ENCODE assay signal across 8 mouse cellular contexts in the genomic region with DNA sequence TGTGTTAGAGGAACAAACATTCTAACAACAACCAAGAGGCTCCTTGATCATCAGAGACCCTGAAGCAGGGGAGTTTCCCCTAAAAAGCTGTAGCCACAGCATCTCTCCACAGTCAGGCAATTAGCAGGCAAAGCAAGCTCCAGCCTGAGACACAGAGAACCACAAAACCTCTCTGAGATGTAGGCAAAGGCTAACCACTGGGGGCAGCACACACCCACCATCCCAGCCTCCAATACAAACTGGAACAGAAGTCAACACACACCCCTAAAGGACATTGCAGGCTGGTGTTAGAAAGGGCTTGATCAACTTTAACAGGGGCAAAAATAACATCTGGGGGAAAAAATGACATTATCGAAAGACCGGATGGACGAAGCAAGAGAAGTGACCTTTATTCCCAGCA. TPM values are rescaled to one million over a fixed set of nuclear protein-coding genes. Genes with fewer than 3 reads are reported as not detected.
DNase-seq lines count a peak whose midpoint lies in the region; ATAC-seq and TF ChIP-seq lines count a peak whose summit lies in the region.

No protein-coding gene starts in this region.

- H3K4me2 ChIP-seq in heart, postnatal 0 days (ENCODE audit: low read depth, low read length), result no peak overlapping the region
- H3K4me2 ChIP-seq in midbrain, embryonic 14.5 days (ENCODE audit: low read length), result no peak overlapping the region

- H3ac ChIP-seq in C2C12 (ENCODE audit: control insufficient read depth, insufficient read length, low read depth), result no peak overlapping the region

- intact Hi-C loops in heart, postnatal 25 days (cut with DNase I), result loop anchor here (2.0 kb wide), 1 partner anchor 16 kb away; no protein-coding TSS in a partner anchor

- peaks cover 61% of the 10 kb centered on the region for H3K79me2 ChIP-seq in C2C12 (ENCODE audit: control insufficient read depth, insufficient read depth)

- H3K9ac ChIP-seq in heart, postnatal 0 days (replicated peaks; ENCODE audit: low read depth, low read length), result no peak overlapping the region
- H3K9ac ChIP-seq in midbrain, embryonic 14.5 days (replicated peaks; ENCODE audit: low read length), result no peak overlapping the region

- DNase-seq in heart, postnatal 0 days (ENCODE audit: low spot score), result peak; percentile 44
- no peak for DNase-seq in heart, postnatal 25 days (ENCODE audit: low spot score)
- peak; percentile 50 for DNase-seq in adipocyte (ENCODE audit: low spot score)
- DNase-seq in kidney, adult 9 months, result peak; percentile 62
- peak; percentile 64 for DNase-seq in midbrain, embryonic 14.5 days
- DNase-seq in spleen, postnatal 36 days (ENCODE audit: low spot score in 2 of 2), result no peak

- H3K27ac ChIP-seq in heart, postnatal 0 days (ENCODE audit: low read depth), result no peak overlapping the region
- no peak overlapping the region for H3K27ac ChIP-seq in midbrain, embryonic 14.5 days (replicated peaks; ENCODE audit: low read depth, low read length)

- TF ChIP-seq EP300 in heart, postnatal 0 days (IDR thresholded peaks at IDR 0.05; ENCODE audit: low read depth), result no peak

- H3K27me3 ChIP-seq in heart, postnatal 0 days (ENCODE audit: control insufficient read depth, insufficient read depth, low read length), result no peaks in the 10 kb centered on the region
- H3K27me3 ChIP-seq in C2C12 (ENCODE audit: control insufficient read depth, insufficient read depth, insufficient read length), result no peaks in the 10 kb centered on the region
- no peaks in the 10 kb centered on the region for H3K27me3 ChIP-seq in midbrain, embryonic 14.5 days (ENCODE audit: control insufficient read depth, insufficient read depth, low read length)

- H3K4me1 ChIP-seq in heart, postnatal 0 days (ENCODE audit: control insufficient read depth, insufficient read depth), result peaks cover 18% of the 10 kb centered on the region; the same call in 1 of the 2 replicates
- H3K4me1 ChIP-seq in midbrain, embryonic 14.5 days (ENCODE audit: control insufficient read depth, insufficient read depth, low read length), result no peaks in the 10 kb centered on the region

- peaks cover 23% of the 10 kb centered on the region for H3K36me3 ChIP-seq in heart, postnatal 0 days (replicated peaks; ENCODE audit: control insufficient read depth, insufficient read depth, low read length)
- H3K36me3 ChIP-seq in C2C12 (ENCODE audit: control insufficient read depth, insufficient read depth), result peaks cover 17% of the 10 kb centered on the region
- no peaks in the 10 kb centered on the region for H3K36me3 ChIP-seq in midbrain, embryonic 14.5 days (ENCODE audit: control insufficient read depth, insufficient read depth, low read length)

- no peaks in the 10 kb centered on the region for H3K9me3 ChIP-seq in heart, postnatal 0 days (replicated peaks; ENCODE audit: control insufficient read depth, low read length)
- no peaks in the 10 kb centered on the region for H3K9me3 ChIP-seq in midbrain, embryonic 14.5 days (ENCODE audit: control insufficient read depth, low read length)

- peak; percentile 76 for TF ChIP-seq CTCF in heart, postnatal 0 days (IDR thresholded peaks at IDR 0.05; ENCODE audit: low read depth)
- TF ChIP-seq CTCF in C2C12 (IDR thresholded peaks at IDR 0.05; ENCODE audit: control insufficient read depth, insufficient read depth, insufficient read length), result peak; percentile 32

- H3K4me3 ChIP-seq in heart, postnatal 0 days (ENCODE audit: low read depth, low read length), result no peak overlapping the region
- no peak overlapping the region for H3K4me3 ChIP-seq in C2C12 (ENCODE audit: insufficient read depth, poor library complexity, severe bottlenecking)
- H3K4me3 ChIP-seq in midbrain, embryonic 14.5 days (replicated peaks; ENCODE audit: low read depth, low read length), result no peak overlapping the region

- ATAC-seq in heart, postnatal 0 days (ENCODE audit: insufficient read depth, low read depth), result peak; percentile 77
- no peak for ATAC-seq in midbrain, embryonic 14.5 days (ENCODE audit: low FRiP score, low TSS enrichment)
- no peak for ATAC-seq in erythroblast, adult 5-6 weeks (replicated peaks; ENCODE audit: low FRiP score, poor library complexity, severe bottlenecking)

- 41% methylated on average over 3 of the region's 3 CpGs for whole genome bisulfite sequencing in heart, postnatal 0 days
- 67% methylated on average over 3 of the region's 3 CpGs for WGBS in midbrain, embryonic 14.5 days

- peaks cover 24% of the 10 kb centered on the region for H3K79me3 ChIP-seq in C2C12 (ENCODE audit: low read depth)

TF ChIP-seq in C2C12, 6 proteins besides CTCF, POLR2A, EP300 and RAD21:
- TF ChIP-seq CEBPB (IDR thresholded peaks at IDR 0.05; ENCODE audit: low read depth) (no peak), MYOG (IDR thresholded peaks at IDR 0.05; ENCODE audit: control insufficient read depth, extremely low read depth, insufficient read length) (no peak), USF1 (IDR thresholded peaks at IDR 0.05; ENCODE audit: low read depth) (no peak), FOSL1 (IDR thresholded peaks at IDR 0.05; ENCODE audit: insufficient read depth, low read length, poor library complexity, severe bottlenecking) (no peak), MAX (IDR thresholded peaks at IDR 0.05) (no peak), MYOD1 (IDR thresholded peaks at IDR 0.05; ENCODE audit: control insufficient read depth, insufficient read length, low read depth) (no peak)

RNA-seq across cellular contexts. Expression of a gene that starts 20.1 kb away (rescaled TPM):
- 74.4 and 86.2 TPM in 2 replicates for total RNA-seq in heart, postnatal 0 days (2014; rRNA removed; ENCODE audit: low replicate concordance)
- 86.0 and 91.0 TPM in 2 replicates for polyA plus RNA-seq in heart, postnatal 0 days (2015; fragmentation: Nextera tagmentation; extraction: Ambion mirVana)
- 10 to 100 TPM; 31.3 to 33.6 TPM for total RNA-seq in heart, postnatal 25 days (2021)
- polyA plus RNA-seq in C2C12 (2012; fragmentation: generic; extraction: Trizol), result 44.4 TPM
- polyA plus RNA-seq in midbrain, embryonic 14.5 days (2014; fragmentation: Nextera tagmentation; extraction: Ambion mirVana), result 35.3 and 49.6 TPM in 2 replicates
- total RNA-seq in erythroblast, adult 5-6 weeks (2015; ENCODE audit: low replicate concordance), result 3.1 and 6.9 TPM in 2 replicates
- 7.2 and 10.5 TPM in 2 replicates for total RNA-seq in erythroblast, adult 5-6 weeks (2017; ENCODE audit: low replicate concordance)

RNA-seq across cellular contexts. Expression of a gene that starts 41.5 kb away (rescaled TPM):
- total RNA-seq in heart, postnatal 0 days (2014; rRNA removed; ENCODE audit: low replicate concordance), result 28.5 and 30.5 TPM in 2 replicates
- 18.7 and 20.7 TPM in 2 replicates for polyA plus RNA-seq in heart, postnatal 0 days (2015; fragmentation: Nextera tagmentation; extraction: Ambion mirVana)
- 10 to 100 TPM; 15.2 to 16.4 TPM for total RNA-seq in heart, postnatal 25 days (2021)
- polyA plus RNA-seq in C2C12 (2012; fragmentation: generic; extraction: Trizol), result 12.9 TPM
- polyA plus RNA-seq in midbrain, embryonic 14.5 days (2014; fragmentation: Nextera tagmentation; extraction: Ambion mirVana), result 15.7 and 19.8 TPM in 2 replicates
- total RNA-seq in erythroblast, adult 5-6 weeks (2015; ENCODE audit: low replicate concordance), result 5.6 and 7.7 TPM in 2 replicates
- 2.2 and 3.6 TPM in 2 replicates for total RNA-seq in erythroblast, adult 5-6 weeks (2017; ENCODE audit: low replicate concordance)

Comparison
In these comparisons a context has a peak if more than half of its experiments do, and no peak if none do; other contexts are left out.
1. DNase-seq: peak in heart, postnatal 0 days (single experiment), adipocyte (single experiment), kidney, adult 9 months (single experiment) and midbrain, embryonic 14.5 days (single experiment); none in heart, postnatal 25 days (single experiment) and spleen, postnatal 36 days (0 of 2).